Mouse (Mus musculus) MEL (cell line): ENCODE measurements around the gene Samd8. TPM values are rescaled to one million over a fixed set of nuclear protein-coding genes. Genes with fewer than 3 reads are reported as not detected.
A peak's percentile ranks its signal among the peaks of the same experiment; 100 is the strongest.

Experiments used
- DNase-seq: peaks from one replicate; pipeline ENCODE4 v3.0.0; 2011; ENCODE audit warnings: low read depth, low spot score
- H3K27ac ChIP-seq: 2 replicates; pipeline ENCODE4 v1.5.1; 2012; ENCODE audit warnings: low read depth, mild to moderate bottlenecking, control low read depth, low read length, moderate library complexity; ENCODE audit not compliant: control insufficient read depth
- H3K27me3 ChIP-seq, 2 experiments: fragments of 150-350 bp in 1 of 2; sonication (generic) in 1 of 2; 2 replicates each; pipeline ENCODE4 v1.6.1; 2012; ENCODE audit warnings: low read length in 2 of 2, mild to moderate bottlenecking in 2 of 2, improper control_type of control experiment in 1 of 2, moderate library complexity in 1 of 2; ENCODE audit not compliant: insufficient read depth in 2 of 2, control insufficient read depth in 1 of 2
- H3K36me3 ChIP-seq, 2 experiments: 2 replicates each; pipeline ENCODE4 v1.6.1; 2012 to 2014; ENCODE audit warnings: low read length in 2 of 2, improper control_type of control experiment in 1 of 2, inconsistent platforms in 1 of 2, mild to moderate bottlenecking in 1 of 2; ENCODE audit not compliant: insufficient read depth in 2 of 2, control insufficient read depth in 1 of 2
- H3K4me1 ChIP-seq, 2 experiments: fragments of 150-350 bp in 1 of 2; sonication (generic) in 1 of 2; 2 replicates each; pipeline ENCODE4 v1.6.1; 2012; ENCODE audit warnings: low read length in 2 of 2, improper control_type of control experiment in 1 of 2, mild to moderate bottlenecking in 1 of 2; ENCODE audit not compliant: insufficient read depth in 2 of 2, control insufficient read depth in 1 of 2
- H3K4me3 ChIP-seq, 2 experiments: fragments of 150-350 bp in 1 of 2; sonication (generic) in 1 of 2; 2 replicates each; pipeline ENCODE4 v1.5.1; 2012; ENCODE audit warnings: low read depth in 2 of 2, low read length in 2 of 2, mild to moderate bottlenecking in 2 of 2, moderate library complexity in 2 of 2, control low read depth in 1 of 2, improper control_type of control experiment in 1 of 2; ENCODE audit not compliant: control insufficient read depth in 1 of 2, insufficient read depth in 1 of 2
- H3K79me2 ChIP-seq: 2 replicates; pipeline ENCODE4 v1.6.1; 2012; ENCODE audit warnings: mild to moderate bottlenecking, low read length, moderate library complexity; ENCODE audit not compliant: control insufficient read depth, poor library complexity, insufficient read depth
- H3K9ac ChIP-seq: 2 replicates; pipeline ENCODE4 v1.6.1; 2012; ENCODE audit warnings: low read depth, mild to moderate bottlenecking, control low read depth, low read length, moderate library complexity; ENCODE audit not compliant: control insufficient read depth, poor library complexity, severe bottlenecking
- H3K9me3 ChIP-seq: fragments of 150-350 bp; sonication (generic); replicated peaks from 2 replicates; pipeline ENCODE4 v1.6.1; 2012; ENCODE audit warnings: mild to moderate bottlenecking, low read length, improper control_type of control experiment, moderate library complexity; ENCODE audit not compliant: insufficient read depth
- CHD1 ChIP-seq: IDR thresholded peaks from 2 replicates; pipeline ENCODE4 v1.6.1; 2012; ENCODE audit warnings: low read depth, mild to moderate bottlenecking, inconsistent platforms, low read length, improper control_type of control experiment
- CHD2 ChIP-seq: IDR thresholded peaks from 2 replicates; pipeline ENCODE4 v1.6.1; 2011; ENCODE audit warnings: low read length, improper control_type of control experiment
- E2F4 ChIP-seq: IDR thresholded peaks from 2 replicates; pipeline ENCODE4 v1.6.1; 2011; ENCODE audit warnings: low read depth, low read length, improper control_type of control experiment, borderline replicate concordance
- ELF1 ChIP-seq: IDR thresholded peaks from 2 replicates; pipeline ENCODE4 v1.6.1; 2014; ENCODE audit warnings: low read depth, mild to moderate bottlenecking, inconsistent platforms, low read length, improper control_type of control experiment, moderate library complexity
- ETS1 ChIP-seq: IDR thresholded peaks from 2 replicates; pipeline ENCODE4 v1.6.1; 2012; ENCODE audit warnings: low read depth, mild to moderate bottlenecking, inconsistent platforms, low read length, improper control_type of control experiment, moderate library complexity
- JUND ChIP-seq: IDR thresholded peaks from 2 replicates; pipeline ENCODE4 v1.6.1; 2011; ENCODE audit warnings: low read depth, mild to moderate bottlenecking, improper control_type of control experiment, low read length
- NELFE ChIP-seq: IDR thresholded peaks from 2 replicates; pipeline ENCODE4 v1.6.1; 2011; ENCODE audit warnings: low read depth, low read length, improper control_type of control experiment
- RAD21 ChIP-seq: IDR thresholded peaks from 2 replicates; pipeline ENCODE4 v1.6.1; 2011; ENCODE audit warnings: mild to moderate bottlenecking, low read depth, low read length, improper control_type of control experiment
- RCOR1 ChIP-seq: IDR thresholded peaks from 2 replicates; pipeline ENCODE4 v1.6.1; 2012; ENCODE audit warnings: low read depth, mild to moderate bottlenecking, inconsistent platforms, low read length, improper control_type of control experiment
- USF2 ChIP-seq, 2 experiments: IDR thresholded peaks; 2 replicates each; pipeline ENCODE4 v1.6.1; 2011 to 2012; ENCODE audit warnings: improper control_type of control experiment in 2 of 2, low read length in 2 of 2, borderline replicate concordance in 1 of 2, inconsistent platforms in 1 of 2, low read depth in 1 of 2, mild to moderate bottlenecking in 1 of 2; ENCODE audit not compliant: insufficient read depth in 1 of 2
- ZNF384 ChIP-seq: IDR thresholded peaks from 2 replicates; pipeline ENCODE4 v1.6.1; 2012; ENCODE audit warnings: low read depth, mild to moderate bottlenecking, inconsistent platforms, low read length, improper control_type of control experiment
- polyA plus RNA-seq, 2 experiments: library from polyadenylated mRNA; stranded (reverse) in 1 of 2; unstranded in 1 of 2; fragments of >175 nt in 1 of 2; fragments of >200 nt in 1 of 2; gene quantifications; 2 replicates each; pipeline versions ENCODE4 v1.2.1 to v1.2.4; 2012; ENCODE audit warnings: low replicate concordance in 2 of 2, low read depth in 1 of 2; ENCODE audit not compliant: insufficient read length in 2 of 2, insufficient read depth in 1 of 2, missing spikeins in 1 of 2
- total RNA-seq: library from RNA; depleted of rRNA; stranded (reverse); fragments of 300-350 nt; gene quantifications from 2 replicates; pipeline ENCODE4 v1.2.3, GENCODE M21; 2012

Gene Samd8
- total and polyA plus RNA-seq, 3 experiments = 5.8 to 6.8 TPM; not detected in 1

DNA sequence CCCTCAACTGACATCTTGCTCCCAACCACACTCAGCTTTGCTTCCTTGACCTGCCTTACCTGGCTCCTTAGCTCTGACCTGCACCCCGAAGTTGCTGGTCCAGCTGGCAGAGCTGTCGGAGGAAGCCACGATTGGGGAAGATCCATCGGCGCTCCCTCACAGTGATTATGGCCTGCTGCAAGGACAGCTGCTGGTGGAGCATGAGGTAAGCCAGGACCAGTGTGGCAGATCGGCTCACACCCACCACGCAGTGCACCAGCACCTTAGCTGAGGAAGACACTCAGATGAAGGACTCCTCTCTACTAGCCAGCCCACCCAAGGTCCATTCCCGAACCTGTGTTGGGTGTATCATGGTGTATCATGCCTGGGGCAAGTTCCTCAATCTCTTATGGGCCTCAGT is 4.1 kb upstream of the Samd8 start:
- Histone ChIP-seq H3K79me2 (peaks cover 9% of the 10 kb centered on the region), H3K27me3 (no peaks in the 10 kb centered on the region), H3K36me3 (peaks cover 0 to 4% of the 10 kb centered on the region in 2 experiments; a peak in 2 of 4 replicates), H3K9ac (no peak overlapping the region), H3K4me3 (no peak overlapping the region), H3K27ac (no peak overlapping the region), H3K4me1 (peaks cover 2 to 20% of the 10 kb centered on the region in 2 experiments), H3K9me3 (no peaks in the 10 kb centered on the region)
- no peak for TF ChIP-seq CHD1
- no peak for TF ChIP-seq NELFE
- TF ChIP-seq JUND = no peak
- TF ChIP-seq ETS1 = no peak
- no peak for TF ChIP-seq USF2 (IDR thresholded peaks at IDR 0.05; ENCODE audit: borderline replicate concordance in 1 of 2, insufficient read depth in 1 of 2, low read depth in 1 of 2, low read length in 2 of 2)
- TF ChIP-seq ZNF384 = no peak
- DNase-seq = no peak

DNA sequence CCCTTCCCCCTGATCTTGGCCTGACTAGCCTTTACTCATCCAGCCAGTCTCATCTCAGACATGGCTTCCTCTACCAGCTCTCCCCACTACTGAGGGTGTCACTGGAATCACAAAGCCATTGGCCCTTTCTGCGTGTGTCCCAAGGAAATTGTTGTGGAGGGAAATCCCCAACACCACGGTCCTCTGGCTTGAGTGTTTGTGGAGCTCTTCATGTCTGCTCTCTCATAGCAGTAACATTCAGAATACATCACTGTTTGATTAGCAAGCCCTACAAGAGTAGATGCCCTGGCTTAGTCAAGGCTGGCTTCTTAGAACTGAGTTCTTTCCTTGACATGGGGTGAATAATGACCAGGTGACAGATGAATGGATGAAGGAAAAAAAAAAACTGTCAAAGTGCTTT is 3.5 kb upstream of the Samd8 start:
- Histone ChIP-seq H3K9me3 (no peaks in the 10 kb centered on the region), H3K79me2 (peaks cover 13% of the 10 kb centered on the region), H3K9ac (no peak overlapping the region), H3K27ac (no peak overlapping the region), H3K4me1 (peaks cover 2 to 20% of the 10 kb centered on the region in 2 experiments), H3K4me3 (no peak overlapping the region), H3K36me3 (peaks cover 0 to 8% of the 10 kb centered on the region in 2 experiments; a peak in 2 of 4 replicates), H3K27me3 (no peaks in the 10 kb centered on the region)
- TF ChIP-seq E2F4 = no peak
- no peak for DNase-seq

DNA sequence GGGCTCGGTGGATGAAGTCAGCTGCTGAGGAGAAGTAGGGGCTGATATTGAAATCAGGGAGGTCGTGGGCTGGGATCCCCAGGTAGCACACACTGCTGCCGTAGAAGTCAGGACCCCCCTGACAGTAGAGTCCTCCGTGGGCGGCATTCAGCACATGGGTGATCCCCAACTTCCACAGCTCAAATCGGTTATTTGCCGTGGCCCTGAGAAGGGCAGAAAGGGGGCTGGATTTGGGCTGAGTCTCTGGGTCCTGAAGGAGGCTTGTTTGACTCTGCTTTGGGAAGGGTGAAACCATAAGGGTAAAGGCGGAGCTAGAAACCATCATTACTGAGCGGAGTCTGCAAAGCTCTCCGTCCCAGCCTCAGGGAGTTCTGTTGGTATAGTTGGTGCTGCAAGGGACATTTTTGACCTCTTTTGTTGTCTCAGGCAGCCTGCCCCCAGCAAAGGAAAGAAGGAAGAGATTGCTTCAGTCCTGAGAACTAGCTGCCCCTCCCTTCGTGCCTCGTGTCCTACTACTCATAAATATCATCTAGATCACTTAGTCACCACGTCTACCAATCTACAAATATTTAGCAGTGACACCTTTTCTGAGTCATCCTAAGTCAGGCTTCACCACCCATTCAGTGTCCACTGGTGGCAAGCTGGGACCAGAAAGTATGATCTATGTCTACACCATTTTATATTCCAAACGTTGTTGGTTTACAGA is 2.7 kb upstream of the Samd8 start:
- no peak overlapping the region for H3K27ac ChIP-seq
- H3K27me3 ChIP-seq = no peaks in the 10 kb centered on the region
- peak overlapping the region; percentile 44 for H3K9ac ChIP-seq
- H3K79me2 ChIP-seq = peaks cover 17% of the 10 kb centered on the region
- peak overlapping the region; percentile 49 to 66 for H3K4me3 ChIP-seq
- no peak for DNase-seq
- H3K9me3 ChIP-seq = no peaks in the 10 kb centered on the region
- H3K4me1 ChIP-seq = peaks cover 2 to 20% of the 10 kb centered on the region in 2 experiments
- TF ChIP-seq CHD1 (no peak), RCOR1 (no peak), ELF1 (no peak), CHD2 (no peak), RAD21 (no peak)
- TF ChIP-seq, all 39 proteins: peak for 0
- peaks cover 0 to 12% of the 10 kb centered on the region in 2 experiments; a peak in 2 of 4 replicates for H3K36me3 ChIP-seq
